Mouse (Mus musculus): ENCODE measurements around the gene Cd3g.
A peak's percentile ranks its signal among the peaks of the same experiment; 100 is the strongest.

- TF ChIP-seq EP300 (IDR thresholded peaks at IDR 0.05; ENCODE audit: low read depth) (no peak), CTCF (IDR thresholded peaks at IDR 0.05; ENCODE audit: low read depth) (peak; percentile 85)
These were observed 13.4 kb downstream of the Cd3g start for GRCm38 (mm10) chr9:44966815-44967242.

Data from heart, postnatal 0 days (tissue).